Mouse (Mus musculus) sigmoid colon, adult 10 weeks (tissue): ENCODE results near the gene Hrg. TPM values are rescaled to one million over a fixed set of nuclear protein-coding genes. Genes with fewer than 3 reads are reported as not detected.

Experiments used
- polyA plus RNA-seq: library from polyadenylated mRNA; stranded (reverse); fragments of 350-450 nt; fragmentation: Illumina TruSeq; extraction: RNeasy Lipid Tissue Mini Kit (QIAGEN cat#74804); gene quantifications from one replicate; pipeline ENCODE4 v1.2.3, GENCODE M21; 2014; ENCODE audit warnings: low read depth, low replicate concordance

Hrg gene
- 3.1 TPM for polyA plus RNA-seq

GRCm38 (mm10) chr16:22950840-22951395, at the start of gene Hrg:
Gene Hrg, plus strand, starts transcription at chr16:22951072.

DNA sequence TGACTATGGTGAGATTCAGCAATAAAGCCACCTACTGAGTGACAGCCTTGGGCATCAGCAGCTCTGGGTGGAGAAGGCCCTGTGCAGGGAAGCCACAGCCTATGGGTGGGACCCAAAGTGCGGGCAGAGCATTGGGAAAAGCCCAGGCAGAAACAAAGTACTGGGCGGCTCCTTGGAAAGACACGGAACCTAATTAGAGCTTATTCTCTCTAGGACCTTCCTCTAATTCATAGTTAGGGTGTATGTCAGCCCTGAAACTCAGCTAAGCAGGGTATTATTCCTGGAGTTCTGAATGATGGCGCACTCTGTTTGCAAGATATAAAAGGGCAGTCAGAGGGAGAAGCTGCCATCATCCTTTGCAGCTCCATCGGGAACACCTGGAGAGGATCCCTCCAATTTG, 32.8 kb upstream of the Hrg start, which contains the start of gene Fetub:
Fetub (plus strand) TSS at position 301 of the 400 bp plus-strand sequence.

Other genes with a start within 250 kb of the Hrg start
- gene Crygs, start 139.5 kb upstream of the Hrg start, polyA plus RNA-seq: not detected
- 25.2 TPM for gene Tbccd1, start 93.4 kb upstream of the Hrg start, polyA plus RNA-seq
- 73.4 TPM for gene Dnajb11, start 93.2 kb upstream of the Hrg start, polyA plus RNA-seq
- gene Ahsg, start 59.8 kb upstream of the Hrg start, polyA plus RNA-seq: not detected
- not detected for gene Fetub, start 32.7 kb upstream of the Hrg start, polyA plus RNA-seq
- not detected for gene Kng2, start 78.4 kb downstream of the Hrg start, polyA plus RNA-seq
- gene Kng1, start 106.8 kb downstream of the Hrg start, polyA plus RNA-seq: not detected
- 2,369 TPM for gene Eif4a2, start 156.4 kb downstream of the Hrg start, polyA plus RNA-seq
- 29.2 TPM for gene Rfc4, start 176.7 kb downstream of the Hrg start, polyA plus RNA-seq
- 28.7 TPM for gene Adipoq, start 195.5 kb downstream of the Hrg start, polyA plus RNA-seq